Mouse (Mus musculus) leukemia stem cell, adult 10-12 weeks (primary cell): ENCODE data around the gene Olfr659. TPM values are rescaled to one million over a fixed set of nuclear protein-coding genes. Genes with fewer than 3 reads are reported as not detected.

ENCODE experiments used
- polyA plus RNA-seq: library from polyadenylated mRNA; stranded (reverse); fragments of >175 nt; gene quantifications from 2 replicates; pipeline ENCODE4 v1.2.3, GENCODE M21; 2012; ENCODE audit warnings: low replicate concordance

Gene Olfr659
- not detected in 2 replicates for polyA plus RNA-seq

DNA sequence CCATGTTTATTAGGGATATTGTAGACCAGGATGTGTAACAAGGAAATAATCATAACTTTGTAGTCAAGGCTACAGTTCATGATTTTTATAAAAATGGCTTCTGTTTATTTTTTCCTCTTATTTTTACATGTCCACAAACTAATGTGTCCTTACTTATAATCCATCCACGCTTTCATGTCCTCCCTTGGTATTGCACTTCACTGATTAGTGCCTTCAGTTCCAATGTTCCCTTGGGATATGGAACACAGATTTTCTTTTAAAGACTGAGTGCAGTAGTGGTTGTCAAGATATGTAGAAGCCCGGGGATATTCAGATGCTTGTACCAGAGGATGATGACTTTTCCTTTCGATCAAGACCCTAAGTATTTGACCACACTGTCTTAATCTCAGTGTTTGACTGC, at the start of gene Olfr659:
TSS of gene Olfr659 (plus strand) at position 301 of the 400 bp plus-strand sequence.

DNA sequence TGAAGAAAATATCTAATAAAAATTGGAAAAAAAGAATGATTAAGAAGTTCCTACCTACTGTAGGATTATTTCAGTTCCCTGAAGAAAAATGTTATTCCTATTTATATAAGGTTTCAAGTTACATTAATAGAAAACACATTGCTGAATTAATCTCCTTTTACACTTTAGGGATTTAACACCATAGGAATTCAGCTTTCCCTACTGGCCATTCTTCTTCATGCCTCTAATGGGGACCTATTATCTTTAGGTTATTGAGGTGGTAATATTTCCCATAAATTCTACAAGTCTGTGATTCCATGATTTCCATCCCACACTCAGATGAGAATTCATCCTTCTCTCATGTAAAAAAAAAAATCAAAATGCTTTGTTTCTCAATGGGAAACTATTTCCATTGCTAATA, 42.1 kb upstream of the Olfr659 start, which contains the start of gene Olfr657:
TSS of gene Olfr657 (plus strand) at position 301 of the 400 bp plus-strand sequence.

DNA sequence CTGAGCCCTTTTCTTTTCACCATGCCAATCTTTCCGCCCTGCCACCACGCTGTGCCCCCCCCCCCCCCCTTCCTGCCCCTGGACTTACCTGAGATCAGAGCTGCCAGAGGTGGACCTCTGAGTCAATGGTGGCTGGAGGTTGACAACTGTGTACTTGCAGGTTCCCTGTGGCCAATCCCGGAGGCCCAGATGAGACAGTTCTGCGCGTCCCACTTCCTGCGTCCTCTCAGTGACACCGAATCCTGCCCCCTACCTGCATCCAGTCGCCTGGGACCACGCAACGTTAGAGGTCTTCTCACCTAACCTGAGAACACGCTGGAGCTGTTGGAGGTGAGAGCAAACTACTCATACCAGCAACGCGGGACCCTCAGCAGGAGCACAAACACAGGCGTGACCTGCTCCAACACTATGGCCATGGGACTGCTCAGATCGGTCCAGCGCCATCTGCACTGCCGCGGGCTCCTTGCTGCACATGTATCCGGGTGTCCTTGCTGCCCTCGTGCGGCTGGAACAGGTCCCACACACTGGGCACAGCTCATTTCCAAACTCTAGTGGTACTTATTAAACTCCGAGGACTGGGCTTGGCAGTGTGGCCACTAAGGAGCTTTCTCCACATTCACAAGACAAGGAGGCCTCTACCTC, 19.6 kb upstream of the Olfr659 start, which contains the start of gene Olfr658:
TSS of gene Olfr658 (minus strand) at position 465 of the 642 bp plus-strand sequence.

DNA sequence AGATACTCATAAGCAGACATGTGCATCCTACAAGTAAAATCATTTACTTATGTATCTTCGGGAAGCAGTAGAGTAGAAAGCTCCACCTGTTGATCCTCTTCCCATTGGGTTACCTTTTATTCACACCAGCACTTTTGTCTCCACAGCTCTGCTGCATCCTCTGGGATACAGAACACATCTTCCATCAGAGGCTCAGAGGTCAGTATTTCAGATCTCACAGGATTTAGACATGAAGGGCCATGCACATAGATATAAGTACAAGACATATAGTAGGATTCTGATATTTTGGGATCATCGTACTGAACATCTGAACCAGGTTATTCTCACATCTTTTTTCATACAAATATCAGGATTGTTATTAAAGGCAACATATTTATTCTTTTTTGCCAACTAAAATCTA, 19.6 kb downstream of the Olfr659 start, which contains the start of gene Olfr661:
TSS of gene Olfr661 (plus strand) at position 301 of the 400 bp plus-strand sequence.

Other genes starting within 250 kb of the Olfr659 start
- 3.5 and 5.4 TPM in 2 replicates for gene Trim30a, start 201.6 kb upstream of the Olfr659 start, polyA plus RNA-seq
- gene Trim30d, start 158.9 kb upstream of the Olfr659 start, polyA plus RNA-seq, result 0.28 TPM in 1 of 2 replicates, not detected in the other
- not detected in 2 replicates for gene Olfr651, start 116.6 kb upstream of the Olfr659 start, polyA plus RNA-seq
- not detected in 2 replicates for gene Olfr652, start 105.9 kb upstream of the Olfr659 start, polyA plus RNA-seq
- gene Olfr653, start 89.4 kb upstream of the Olfr659 start, polyA plus RNA-seq, result not detected in 2 replicates
- not detected in 2 replicates for gene Olfr654, start 79.7 kb upstream of the Olfr659 start, polyA plus RNA-seq
- gene Olfr655, start 65.0 kb upstream of the Olfr659 start, polyA plus RNA-seq, result not detected in 2 replicates
- not detected in 2 replicates for gene Olfr656, start 52.8 kb upstream of the Olfr659 start, polyA plus RNA-seq
- gene Olfr657, start 42.0 kb upstream of the Olfr659 start, polyA plus RNA-seq, result 0.09 TPM in 1 of 2 replicates, not detected in the other
- gene Olfr658, start 19.4 kb upstream of the Olfr659 start, polyA plus RNA-seq, result not detected in 2 replicates
- not detected in 2 replicates for gene Olfr661, start 19.7 kb downstream of the Olfr659 start, polyA plus RNA-seq
- not detected in 2 replicates for gene Usp17le, start 110.7 kb downstream of the Olfr659 start, polyA plus RNA-seq
- not detected in 2 replicates for gene Usp17lb, start 175.8 kb downstream of the Olfr659 start, polyA plus RNA-seq
- not detected in 2 replicates for gene Usp17la, start 190.3 kb downstream of the Olfr659 start, polyA plus RNA-seq
- not detected in 2 replicates for gene Olfr665, start 211.3 kb downstream of the Olfr659 start, polyA plus RNA-seq
- not detected in 2 replicates for gene Olfr666, start 229.2 kb downstream of the Olfr659 start, polyA plus RNA-seq